Mouse (Mus musculus) cerebellum, adult 2 months (tissue): ENCODE results near the gene Eef1b2.

Experiments
- CTCF ChIP-seq: fragments of 200-500 bp; IDR thresholded peaks from 2 replicates; pipeline ENCODE4 v1.5.1; 2011; ENCODE audit warnings: low read depth, mild to moderate bottlenecking, control low read depth, low read length, moderate library complexity, borderline replicate concordance; ENCODE audit not compliant: insufficient read depth
- POLR2A ChIP-seq: fragments of 200-500 bp; IDR thresholded peaks from 2 replicates; pipeline ENCODE4 v1.6.1; 2011; ENCODE audit warnings: low read length, control low read depth, borderline replicate concordance; ENCODE audit not compliant: insufficient read depth

GRCm38 (mm10) chr1:63204660-63205394, 28.2 kb downstream of the Eef1b2 start:
- TF ChIP-seq POLR2A, result no peak
- no peak for TF ChIP-seq CTCF
